Mouse (Mus musculus) embryonic fibroblast, embryonic 13.5 days (primary cell): ENCODE results near the gene Pgrmc2. TPM values are rescaled to one million over a fixed set of nuclear protein-coding genes. Genes with fewer than 3 reads are reported as not detected.

Source experiments
- H3K27ac ChIP-seq: 2 replicates; pipeline ENCODE4 v1.5.1; 2012; ENCODE audit warnings: low read length, control low read depth, inconsistent platforms; ENCODE audit not compliant: insufficient read depth
- H3K4me1 ChIP-seq: 2 replicates; pipeline ENCODE4 v1.6.1; 2011; ENCODE audit warnings: low read length; ENCODE audit not compliant: control insufficient read depth, insufficient read depth
- H3K4me3 ChIP-seq: 2 replicates; pipeline ENCODE4 v1.5.1; 2011; ENCODE audit warnings: mild to moderate bottlenecking, control low read depth, low read length; ENCODE audit not compliant: insufficient read depth
- CTCF ChIP-seq: IDR thresholded peaks from 2 replicates; pipeline ENCODE4 v1.5.1; 2011; ENCODE audit warnings: mild to moderate bottlenecking, control low read depth, low read length, moderate library complexity, borderline replicate concordance; ENCODE audit not compliant: insufficient read depth
- POLR2A ChIP-seq: IDR thresholded peaks from 2 replicates; pipeline ENCODE4 v1.6.1; 2011; ENCODE audit warnings: low read depth, mild to moderate bottlenecking, control low read depth, low read length, moderate library complexity
- polyA plus RNA-seq: library from polyadenylated mRNA; stranded (reverse); fragments of >200 nt; gene quantifications from 2 replicates; pipeline ENCODE4 v1.2.4, GENCODE M21; 2011; ENCODE audit warnings: low read depth; ENCODE audit not compliant: missing spikeins, insufficient read length

The Pgrmc2 gene
- polyA plus RNA-seq, 1 experiment, result 93.5 TPM

- H3K4me3 ChIP-seq, result no peak overlapping the region
Observed at GRCm38 (mm10) chr3:41043756-41044354, 39.0 kb downstream of the Pgrmc2 start.

GRCm38 (mm10) chr3:41042195-41042938, 40.5 kb downstream of the Pgrmc2 start:
- no peak overlapping the region for H3K4me3 ChIP-seq
- TF ChIP-seq POLR2A (no peak), CTCF (no peak; the same call in 1 of the 2 replicates)
- H3K4me1 ChIP-seq, result no peaks in the 10 kb centered on the region
- H3K27ac ChIP-seq, result no peak overlapping the region

More at GRCm38 (mm10) chr3:41043756-41044354, 39.0 kb downstream of the Pgrmc2 start:
- TF ChIP-seq CTCF, result no peak
- no peak for TF ChIP-seq POLR2A
- no peak overlapping the region for H3K27ac ChIP-seq
- no peaks in the 10 kb centered on the region for H3K4me1 ChIP-seq

GRCm38 (mm10) chr3:41041241-41041640, 41.6 kb downstream of the Pgrmc2 start:
- Histone ChIP-seq H3K27ac (no peak overlapping the region), H3K4me3 (no peak overlapping the region), H3K4me1 (no peaks in the 10 kb centered on the region)
- no peak for TF ChIP-seq CTCF
- TF ChIP-seq POLR2A, result no peak

GRCm38 (mm10) chr3:41038297-41038916, 44.4 kb downstream of the Pgrmc2 start:
- Histone ChIP-seq H3K27ac (no peak overlapping the region), H3K4me1 (no peaks in the 10 kb centered on the region), H3K4me3 (no peak overlapping the region)
- TF ChIP-seq POLR2A (no peak), CTCF (no peak)

- Histone ChIP-seq H3K27ac (no peak overlapping the region), H3K4me3 (no peak overlapping the region), H3K4me1 (no peaks in the 10 kb centered on the region)
- TF ChIP-seq CTCF (no peak), POLR2A (no peak)
Observed at GRCm38 (mm10) chr3:41031286-41032210, 51.3 kb downstream of the Pgrmc2 start.

GRCm38 (mm10) chr3:41030705-41031104, 52.1 kb downstream of the Pgrmc2 start:
- no peaks in the 10 kb centered on the region for H3K4me1 ChIP-seq
- no peak overlapping the region for H3K4me3 ChIP-seq
- TF ChIP-seq POLR2A, result no peak
- no peak for TF ChIP-seq CTCF
- H3K27ac ChIP-seq, result no peak overlapping the region

- no peak overlapping the region for H3K4me3 ChIP-seq
Observed at GRCm38 (mm10) chr3:41021980-41022379, 60.9 kb downstream of the Pgrmc2 start.

GRCm38 (mm10) chr3:41020687-41021086, 62.2 kb downstream of the Pgrmc2 start:
- no peaks in the 10 kb centered on the region for H3K4me1 ChIP-seq
- TF ChIP-seq POLR2A (no peak), CTCF (no peak)
- H3K27ac ChIP-seq, result no peak overlapping the region
- H3K4me3 ChIP-seq, result no peak overlapping the region

More at GRCm38 (mm10) chr3:41021980-41022379, 60.9 kb downstream of the Pgrmc2 start:
- TF ChIP-seq POLR2A (no peak), CTCF (no peak)
- no peaks in the 10 kb centered on the region for H3K4me1 ChIP-seq
- no peak overlapping the region for H3K27ac ChIP-seq

GRCm38 (mm10) chr3:41018022-41018608, 64.7 kb downstream of the Pgrmc2 start:
- TF ChIP-seq POLR2A, result no peak
- no peak for TF ChIP-seq CTCF
- Histone ChIP-seq H3K4me1 (no peaks in the 10 kb centered on the region), H3K27ac (no peak overlapping the region), H3K4me3 (no peak overlapping the region)

Other genes starting within 250 kb of the Pgrmc2 start
- gene Mfsd8, start 236.2 kb downstream of the Pgrmc2 start, polyA plus RNA-seq, result 8.2 and 8.7 TPM in 2 replicates
- gene Abhd18, start 236.1 kb downstream of the Pgrmc2 start, polyA plus RNA-seq, result 4.4 and 5.5 TPM in 2 replicates
- not detected in 2 replicates for gene 1700034I23Rik, start 180.5 kb downstream of the Pgrmc2 start, polyA plus RNA-seq
- gene Larp1b, start 133.2 kb downstream of the Pgrmc2 start, polyA plus RNA-seq, result 19.3 and 19.6 TPM in 2 replicates